Mouse (Mus musculus) small intestine, adult 2 months (tissue): ENCODE measurements around the gene Fam219b.

Experiments
- CTCF ChIP-seq: fragments of 200-500 bp; IDR thresholded peaks from 2 replicates; pipeline ENCODE4 v1.5.1; 2012; ENCODE audit warnings: low read depth, mild to moderate bottlenecking, control low read depth, inconsistent platforms, low read length, moderate library complexity, mixed read lengths; ENCODE audit not compliant: insufficient replicate concordance, insufficient read length; ENCODE audit errors: extremely low read depth
- POLR2A ChIP-seq: fragments of 200-500 bp; IDR thresholded peaks from 2 replicates; pipeline ENCODE4 v1.6.1; 2012; ENCODE audit warnings: low read depth, mild to moderate bottlenecking, control low read depth, inconsistent platforms, low read length, moderate library complexity

GRCm38 (mm10) chr9:57565741-57566221, 28.5 kb downstream of the Fam219b start:
- TF ChIP-seq CTCF: no peak
- TF ChIP-seq POLR2A: no peak
